Mouse (Mus musculus): ENCODE results near the gene Flot1. TPM values are rescaled to one million over a fixed set of nuclear protein-coding genes. Genes with fewer than 3 reads are reported as not detected.
A peak's percentile ranks its signal among the peaks of the same experiment; 100 is the strongest.

The Flot1 gene
- polyA plus RNA-seq, 1 experiment from 2014 or later: 53.7 TPM

DNA sequence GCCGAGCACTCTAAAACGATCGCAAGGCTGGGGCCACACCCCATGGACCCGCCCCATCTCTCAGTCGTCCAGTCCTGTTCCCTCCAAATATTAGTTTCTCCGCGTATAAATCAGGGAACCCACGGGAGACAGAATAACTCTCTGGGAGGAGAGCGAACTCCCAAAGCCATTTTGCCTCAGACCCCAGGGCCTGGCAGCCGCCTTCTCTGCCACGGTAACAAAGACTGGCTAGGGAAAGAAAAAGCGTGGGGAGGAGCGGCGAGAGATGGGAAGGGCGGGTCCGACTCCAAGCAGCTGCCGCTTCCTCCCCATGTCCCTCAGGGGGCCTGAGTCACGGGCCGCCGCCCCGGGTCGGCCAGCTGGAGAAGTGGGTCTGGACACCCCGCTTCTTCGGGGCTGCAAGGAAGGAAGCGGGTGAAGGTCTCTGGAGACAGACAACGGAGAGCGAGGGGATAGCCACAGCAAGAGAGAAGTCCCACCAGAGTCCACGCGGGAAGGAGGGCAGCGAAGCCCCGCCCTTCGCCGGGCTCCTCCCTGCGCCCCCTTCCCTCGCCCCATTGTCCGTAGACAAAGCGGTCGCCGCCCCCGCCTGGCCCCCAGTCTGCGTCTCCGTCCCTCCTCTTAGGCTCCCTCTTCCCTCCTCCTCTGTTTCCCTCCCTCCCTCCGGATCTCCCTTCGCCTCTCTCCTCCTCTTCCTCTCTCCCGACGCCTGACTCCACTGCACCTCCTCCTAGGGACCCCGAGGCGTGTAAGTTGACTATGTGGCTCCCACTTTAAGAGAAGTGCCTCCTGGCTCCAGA is 42.7 kb downstream of the Flot1 start, which contains the start of gene Ppp1r18:
TSS of gene Ppp1r18 (plus strand) at position 113 of the 800 bp plus-strand sequence.
- peak within 1 kb of the TSS; percentile 73 for H3K4me3 ChIP-seq (replicated peaks)
- peak within 1 kb of the TSS; percentile 77 for H3K4me2 ChIP-seq
- peaks cover 16% of the 10 kb centered on the region for H3K36me3 ChIP-seq (replicated peaks)
- H3K4me1 ChIP-seq: peaks cover 64% of the 10 kb centered on the region
- peak within 1 kb of the TSS; percentile 89 for H3K9ac ChIP-seq
- WGBS: under 1% methylated on average over 46 of the region's 48 CpGs
- H3K27me3 ChIP-seq: no peaks in the 10 kb centered on the region
- H3K27ac ChIP-seq: peak within 1 kb of the TSS; percentile 97
- ATAC-seq (ENCODE audit: low FRiP score): peak; percentile 75
- no peaks in the 10 kb centered on the region for H3K9me3 ChIP-seq

DNA sequence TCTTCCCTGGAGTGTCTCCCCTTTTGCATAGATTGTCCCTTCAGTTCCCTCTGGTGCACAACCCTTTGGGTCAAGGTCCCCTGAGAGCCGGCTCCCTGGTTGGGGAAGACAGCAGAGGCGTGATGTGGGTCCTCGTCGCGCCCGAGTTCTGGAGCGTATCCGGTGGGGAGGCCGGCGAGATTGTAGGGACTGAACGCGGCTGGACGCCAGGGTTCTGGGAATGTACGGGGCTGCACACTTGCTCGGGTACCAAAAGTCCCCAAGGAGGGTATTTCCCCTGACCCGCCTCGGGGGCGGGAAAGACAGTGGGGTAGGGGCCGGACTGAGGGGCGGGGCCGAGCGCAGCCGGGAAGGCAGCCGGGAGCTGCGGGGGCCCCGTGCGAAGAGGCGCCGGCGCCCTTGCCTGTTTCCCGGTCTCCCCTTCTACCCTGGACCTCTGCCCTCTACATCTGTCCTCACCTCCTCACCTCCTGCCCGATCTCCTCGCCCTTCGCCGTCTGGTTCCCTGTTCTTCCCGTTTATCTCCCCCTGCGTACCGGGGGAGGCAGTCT is 43.3 kb downstream of the Flot1 start:
- peak overlapping the region; percentile 77 for H3K4me2 ChIP-seq
- H3K9me3 ChIP-seq: peaks cover 4% of the 10 kb centered on the region; the same call in 1 of the 2 replicates
- peak overlapping the region; percentile 89 for H3K9ac ChIP-seq
- peaks cover 63% of the 10 kb centered on the region for H3K4me1 ChIP-seq
- 0% methylated on average over 38 of the region's 38 CpGs for WGBS
- H3K36me3 ChIP-seq (replicated peaks): peaks cover 23% of the 10 kb centered on the region
- peak; percentile 45 for ATAC-seq (ENCODE audit: low FRiP score)
- H3K4me3 ChIP-seq (replicated peaks): peak overlapping the region; percentile 73
- peak overlapping the region; percentile 97 for H3K27ac ChIP-seq
- no peaks in the 10 kb centered on the region for H3K27me3 ChIP-seq

DNA sequence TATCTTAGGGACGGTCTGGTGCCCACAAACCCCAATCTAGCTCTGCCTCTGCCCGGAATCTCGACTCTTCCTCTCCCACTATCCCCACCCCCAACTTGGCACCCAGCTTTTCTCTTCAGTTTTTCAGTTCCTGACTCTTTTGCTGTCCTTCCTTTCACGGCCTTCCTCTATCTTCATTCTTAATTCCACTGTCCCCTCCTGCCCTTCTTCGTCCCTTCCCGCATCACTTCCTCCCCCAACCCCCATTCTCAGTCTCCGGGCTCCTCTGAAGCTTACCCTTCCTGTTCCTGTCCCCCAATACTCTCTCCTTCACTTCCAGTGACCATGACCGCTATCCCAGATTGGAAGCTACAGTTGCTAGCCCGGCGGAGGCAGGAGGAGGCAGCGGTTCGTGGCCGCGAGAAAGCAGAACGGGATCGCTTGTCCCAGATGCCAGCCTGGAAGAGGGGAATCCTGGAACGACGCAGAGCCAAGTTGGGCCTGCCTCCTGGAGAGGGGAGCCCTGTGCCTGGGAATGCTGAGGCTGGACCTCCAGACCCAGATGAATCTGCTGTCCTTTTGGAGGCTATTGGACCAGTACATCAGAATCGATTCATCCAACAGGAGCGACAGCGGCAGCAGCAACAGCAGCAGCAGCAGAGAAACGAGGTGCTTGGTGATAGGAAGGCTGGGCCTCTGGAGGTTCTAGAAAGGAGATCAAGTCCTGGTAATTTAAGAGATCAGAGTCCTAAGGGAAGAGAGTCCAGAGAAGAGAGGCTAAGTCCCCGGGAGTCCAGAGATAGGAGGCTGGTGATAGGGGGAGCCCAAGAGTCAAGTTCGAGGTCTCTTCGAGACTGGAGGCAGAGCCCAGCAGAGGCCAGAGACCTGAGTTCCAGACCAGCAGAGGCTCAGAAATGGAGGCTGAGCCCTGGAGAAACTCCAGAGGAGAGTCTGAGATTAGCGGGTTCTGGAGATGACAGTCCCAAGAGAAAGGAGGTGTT is 44.2 kb downstream of the Flot1 start:
- WGBS: 11% methylated on average over 26 of the region's 26 CpGs
- H3K9ac ChIP-seq: peak overlapping the region; percentile 89
- H3K27me3 ChIP-seq: no peaks in the 10 kb centered on the region
- peak overlapping the region; percentile 77 for H3K4me2 ChIP-seq
- peaks cover 5% of the 10 kb centered on the region; the same call in 1 of the 2 replicates for H3K9me3 ChIP-seq
- peak overlapping the region; percentile 73 for H3K4me3 ChIP-seq (replicated peaks)
- H3K36me3 ChIP-seq (replicated peaks): peaks cover 26% of the 10 kb centered on the region
- H3K27ac ChIP-seq: peak overlapping the region; percentile 97
- H3K4me1 ChIP-seq: peaks cover 63% of the 10 kb centered on the region
- ATAC-seq (ENCODE audit: low FRiP score): no peak

DNA sequence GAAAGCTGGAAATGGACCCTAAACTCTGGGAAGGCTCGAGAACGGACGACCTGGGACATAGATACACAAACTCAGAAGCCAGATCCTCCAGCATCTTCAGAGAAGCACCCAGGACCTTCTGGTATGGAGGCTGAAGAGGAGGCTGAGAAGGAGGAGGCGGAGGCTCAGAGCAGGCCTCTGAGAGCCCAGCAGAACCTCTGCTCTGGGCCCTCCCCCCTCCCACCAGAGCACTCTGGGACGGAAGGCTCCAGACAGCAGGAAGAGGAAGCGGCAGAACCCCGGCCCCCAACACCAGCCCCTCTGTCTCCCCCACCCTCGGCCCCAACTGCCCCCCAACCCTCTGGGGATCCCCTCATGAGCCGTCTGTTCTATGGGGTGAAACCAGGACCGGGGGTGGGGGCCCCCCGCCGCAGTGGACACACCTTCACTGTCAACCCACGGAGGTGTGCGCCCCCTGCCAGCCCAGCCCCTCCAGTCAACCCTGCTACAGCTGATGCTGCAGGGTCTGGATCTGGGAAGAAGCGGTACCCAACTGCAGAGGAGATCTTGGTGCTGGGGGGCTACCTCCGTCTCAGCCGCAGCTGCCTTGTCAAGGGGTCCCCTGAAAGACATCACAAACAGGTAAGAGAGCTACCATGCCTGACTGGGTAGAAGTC is 45.3 kb downstream of the Flot1 start:
- Histone ChIP-seq H3K9me3 (peaks cover 5% of the 10 kb centered on the region; the same call in 1 of the 2 replicates), H3K27ac (peak overlapping the region; percentile 97), H3K36me3 (replicated peaks) (peaks cover 31% of the 10 kb centered on the region), H3K4me1 (peaks cover 68% of the 10 kb centered on the region), H3K27me3 (no peaks in the 10 kb centered on the region), H3K4me2 (peak overlapping the region; percentile 77), H3K9ac (peak overlapping the region; percentile 89), H3K4me3 (replicated peaks) (peak overlapping the region; percentile 73)
- WGBS: 43% methylated on average over 17 of the region's 17 CpGs
- ATAC-seq (ENCODE audit: low FRiP score): no peak

DNA sequence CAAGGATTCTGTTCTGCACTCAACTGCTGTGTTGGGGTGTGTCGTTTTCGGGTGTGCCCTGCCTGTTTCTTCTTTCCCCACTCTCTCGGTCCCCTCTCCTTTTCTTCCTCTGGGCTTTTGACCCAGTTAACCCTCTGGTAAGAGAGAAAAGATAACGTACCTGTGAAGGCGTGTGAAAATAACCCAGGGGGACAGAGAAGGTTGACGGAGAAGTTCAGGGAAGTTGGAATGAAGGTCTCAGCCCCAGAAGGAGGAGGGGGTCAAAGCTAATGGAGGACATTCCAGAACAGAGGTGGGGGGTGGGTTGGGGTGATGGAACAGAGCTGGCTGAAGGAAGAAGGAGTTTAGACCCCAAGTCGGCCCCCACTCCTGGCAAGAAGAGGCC is 45.9 kb downstream of the Flot1 start:
- peak overlapping the region; percentile 73 for H3K4me3 ChIP-seq (replicated peaks)
- no peaks in the 10 kb centered on the region for H3K27me3 ChIP-seq
- ATAC-seq (ENCODE audit: low FRiP score): no peak
- H3K4me2 ChIP-seq: peak overlapping the region; percentile 77
- peak overlapping the region; percentile 70; the same call in 1 of the 2 replicates for H3K27ac ChIP-seq
- H3K9ac ChIP-seq: peak overlapping the region; percentile 89
- WGBS: 7% methylated on average over 7 of the region's 7 CpGs
- H3K36me3 ChIP-seq (replicated peaks): peaks cover 32% of the 10 kb centered on the region
- peaks cover 5% of the 10 kb centered on the region; the same call in 1 of the 2 replicates for H3K9me3 ChIP-seq
- H3K4me1 ChIP-seq: peaks cover 74% of the 10 kb centered on the region

DNA sequence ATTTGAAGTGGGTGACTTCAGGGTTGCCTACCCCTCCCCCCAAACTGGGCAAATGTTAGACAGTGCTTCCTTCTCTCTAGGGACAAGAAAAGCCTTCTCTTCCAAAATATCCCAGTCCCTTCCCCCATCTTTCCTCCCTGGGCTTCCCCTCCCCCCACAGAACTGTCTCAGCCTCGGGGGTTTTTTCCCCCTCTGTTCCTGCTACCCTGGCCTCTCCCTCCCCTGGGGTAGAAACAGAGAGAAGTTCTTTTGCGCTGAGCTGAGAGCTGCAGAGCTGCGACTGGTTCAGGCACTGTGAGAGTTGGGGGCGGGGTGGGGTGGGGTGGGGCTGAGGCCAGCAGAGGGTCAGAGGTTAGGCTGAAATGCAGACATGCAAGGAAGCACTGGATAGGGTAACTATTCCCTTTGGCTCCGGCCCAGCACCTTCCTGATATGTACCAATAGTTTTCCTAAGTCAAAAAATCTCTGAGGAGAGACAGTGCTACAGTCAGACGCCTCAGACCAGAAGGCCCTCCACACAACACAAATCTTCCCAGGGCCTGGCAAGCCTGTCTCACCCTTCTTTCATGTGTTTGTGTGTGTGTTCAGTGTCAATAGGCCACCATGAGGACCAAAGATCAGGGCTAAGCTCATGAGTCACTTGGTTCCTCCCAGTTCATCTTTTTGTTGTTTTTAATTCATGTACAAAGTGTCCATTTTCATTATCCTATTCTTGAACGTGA is 46.5 kb downstream of the Flot1 start:
- Histone ChIP-seq H3K9ac (peak overlapping the region; percentile 89), H3K27ac (peak overlapping the region; percentile 70; the same call in 1 of the 2 replicates), H3K4me3 (replicated peaks) (peak overlapping the region; percentile 73), H3K9me3 (peaks cover 5% of the 10 kb centered on the region; the same call in 1 of the 2 replicates), H3K4me2 (peak overlapping the region; percentile 77), H3K27me3 (no peaks in the 10 kb centered on the region), H3K4me1 (peaks cover 71% of the 10 kb centered on the region), H3K36me3 (replicated peaks) (peaks cover 37% of the 10 kb centered on the region)
- 9% methylated on average over 7 of the region's 7 CpGs for WGBS
- ATAC-seq (ENCODE audit: low FRiP score): no peak

DNA sequence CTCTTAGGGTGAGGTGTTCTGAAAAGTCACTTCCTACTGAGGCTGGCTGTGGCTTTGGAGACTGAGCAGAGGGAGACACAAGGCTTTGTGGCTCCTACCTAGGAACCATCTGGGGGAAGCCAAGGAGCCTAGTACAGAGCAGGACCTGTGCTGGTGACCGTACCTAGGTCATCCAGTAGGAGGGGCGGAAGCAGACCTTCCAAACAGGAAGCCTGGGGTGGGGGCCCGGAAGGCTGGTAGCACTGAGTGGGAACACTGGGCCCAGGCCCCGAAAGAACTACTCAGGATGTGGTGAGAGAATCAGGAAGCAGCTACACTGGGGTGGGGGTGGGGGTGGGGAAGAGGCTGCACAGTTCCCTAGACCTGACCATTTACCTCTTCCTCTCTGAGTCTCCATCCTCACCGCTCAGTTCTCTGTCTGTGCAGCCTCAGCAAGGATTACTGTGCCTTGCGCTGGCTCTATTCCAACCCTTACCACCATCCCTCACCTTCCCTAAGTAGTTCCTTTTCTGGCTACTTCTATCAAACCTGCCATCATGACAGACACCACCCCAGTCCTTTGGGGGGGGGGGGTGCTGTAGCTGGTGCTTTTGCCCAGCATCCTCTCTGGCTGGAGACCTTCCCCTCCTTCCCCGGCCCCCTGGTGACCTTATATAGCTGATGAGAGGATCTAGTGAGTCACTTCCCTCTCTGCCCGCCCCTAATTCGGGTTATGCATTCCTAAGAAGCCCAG is 47.3 kb downstream of the Flot1 start:
- peak overlapping the region; percentile 5 for H3K27ac ChIP-seq
- H3K4me3 ChIP-seq (replicated peaks): peak overlapping the region; percentile 73
- H3K36me3 ChIP-seq (replicated peaks): peaks cover 45% of the 10 kb centered on the region
- H3K9me3 ChIP-seq: peaks cover 5% of the 10 kb centered on the region; the same call in 1 of the 2 replicates
- peaks cover 63% of the 10 kb centered on the region for H3K4me1 ChIP-seq
- no peaks in the 10 kb centered on the region for H3K27me3 ChIP-seq
- peak overlapping the region; percentile 89 for H3K9ac ChIP-seq
- WGBS: 71% methylated on average over 9 of the region's 9 CpGs
- H3K4me2 ChIP-seq: peak overlapping the region; percentile 77
- ATAC-seq (ENCODE audit: low FRiP score): no peak

DNA sequence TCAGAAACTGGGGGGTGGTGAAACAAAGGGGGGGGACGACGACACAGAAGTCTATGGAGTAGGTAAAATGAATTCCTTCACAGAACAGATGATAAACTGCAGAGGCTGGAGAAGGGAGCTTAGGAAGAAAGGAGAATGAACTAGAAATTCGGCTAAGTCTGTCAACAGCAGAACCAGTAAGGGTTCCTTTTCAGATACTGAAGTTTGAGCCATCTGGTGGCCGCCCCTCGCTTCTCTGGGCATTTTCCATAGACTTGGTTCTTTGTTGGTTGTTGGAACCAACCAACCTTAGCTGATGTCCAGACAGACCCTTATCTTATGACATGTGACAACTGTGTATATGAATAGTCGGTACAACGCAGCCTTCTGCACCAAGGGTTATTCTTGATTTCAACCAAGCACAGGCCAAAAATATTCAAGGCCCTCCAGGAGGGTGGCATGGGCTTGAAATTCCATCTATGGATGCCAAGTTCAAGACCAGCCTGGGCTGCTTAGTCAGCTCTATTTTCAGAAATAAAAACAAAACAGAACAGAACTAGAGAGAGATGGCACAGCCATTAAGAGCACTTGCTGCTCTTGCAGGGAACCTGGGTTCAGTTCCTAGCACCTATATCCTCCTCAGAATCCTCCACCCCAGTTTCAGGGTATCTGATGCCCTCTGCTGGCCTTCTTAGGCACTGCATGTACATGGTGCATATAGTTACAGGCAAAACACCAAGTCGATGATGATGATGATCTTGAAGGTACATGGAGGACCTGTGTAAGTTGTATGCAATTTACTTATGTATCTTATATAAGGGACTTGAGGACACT is 48.1 kb downstream of the Flot1 start:
- Histone ChIP-seq H3K4me2 (peak overlapping the region; percentile 77), H3K4me3 (replicated peaks) (peak overlapping the region; percentile 73), H3K9ac (no peak overlapping the region), H3K36me3 (replicated peaks) (peaks cover 51% of the 10 kb centered on the region), H3K27me3 (no peaks in the 10 kb centered on the region), H3K4me1 (peaks cover 62% of the 10 kb centered on the region), H3K27ac (0 out of 2 replicates have a peak overlapping the region, but pooled peaks have one; percentile 5), H3K9me3 (peaks cover 5% of the 10 kb centered on the region; the same call in 1 of the 2 replicates)
- WGBS: 88% methylated on average over 8 of the region's 8 CpGs
- no peak for ATAC-seq (ENCODE audit: low FRiP score)

DNA sequence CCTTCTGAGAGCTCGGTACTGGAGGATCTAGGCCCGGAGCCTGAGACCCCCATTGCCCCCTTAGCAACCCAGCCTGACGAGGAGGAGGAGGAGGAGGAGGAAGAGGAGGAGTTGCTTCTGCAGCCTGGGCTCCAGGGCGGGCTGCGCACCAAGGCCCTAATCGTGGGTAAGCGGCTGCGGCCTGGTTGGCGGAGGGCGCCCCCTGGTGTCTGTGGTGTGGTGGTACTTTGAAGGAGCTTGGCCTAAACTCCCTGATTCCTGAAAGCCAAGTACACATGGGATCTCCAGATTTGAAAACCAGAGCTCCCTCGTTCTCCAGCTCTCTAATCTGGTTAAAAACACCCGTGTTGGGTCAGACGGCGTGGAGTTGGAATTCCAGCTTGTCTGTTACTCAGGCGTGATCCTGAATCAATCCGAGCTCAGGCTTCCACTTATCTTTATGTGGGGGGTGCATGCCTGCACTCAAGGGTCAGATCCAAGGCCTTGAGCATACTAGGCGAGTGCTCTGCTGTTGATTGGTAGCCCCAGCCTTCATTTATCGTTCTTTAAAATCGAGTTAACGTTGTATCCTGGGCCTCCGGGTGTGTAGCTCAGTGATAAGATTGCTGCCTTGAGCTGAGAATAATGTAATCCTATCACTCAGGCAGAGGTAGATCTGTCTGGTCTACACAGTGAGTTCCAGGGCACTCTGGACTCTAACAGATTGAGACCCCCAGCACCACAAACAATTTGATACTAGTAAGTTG is 50.9 kb downstream of the Flot1 start:
- Histone ChIP-seq H3K9ac (no peak overlapping the region), H3K4me2 (peak overlapping the region; percentile 21; the same call in 1 of the 2 replicates), H3K27ac (peak overlapping the region; percentile 42; the same call in 1 of the 2 replicates), H3K36me3 (replicated peaks) (peaks cover 46% of the 10 kb centered on the region), H3K4me3 (replicated peaks) (peak overlapping the region; percentile 13), H3K27me3 (no peaks in the 10 kb centered on the region), H3K9me3 (peaks cover 5% of the 10 kb centered on the region; the same call in 1 of the 2 replicates), H3K4me1 (peaks cover 38% of the 10 kb centered on the region)
- peak; percentile 31; the same call in 1 of the 2 replicates for ATAC-seq (ENCODE audit: low FRiP score)
- WGBS: 33% methylated on average over 21 of the region's 21 CpGs

All from forebrain, embryonic 12.5 days (tissue).